Mouse (Mus musculus) liver, adult (tissue): ENCODE measurements around the gene Scnm1.

Experiments used
- GATA4 ChIP-seq: IDR thresholded peaks from 2 replicates; pipeline ENCODE4 v1.6.1; 2014; ENCODE audit warnings: mild to moderate bottlenecking, low read length; ENCODE audit not compliant: insufficient replicate concordance

The Scnm1 gene

DNA sequence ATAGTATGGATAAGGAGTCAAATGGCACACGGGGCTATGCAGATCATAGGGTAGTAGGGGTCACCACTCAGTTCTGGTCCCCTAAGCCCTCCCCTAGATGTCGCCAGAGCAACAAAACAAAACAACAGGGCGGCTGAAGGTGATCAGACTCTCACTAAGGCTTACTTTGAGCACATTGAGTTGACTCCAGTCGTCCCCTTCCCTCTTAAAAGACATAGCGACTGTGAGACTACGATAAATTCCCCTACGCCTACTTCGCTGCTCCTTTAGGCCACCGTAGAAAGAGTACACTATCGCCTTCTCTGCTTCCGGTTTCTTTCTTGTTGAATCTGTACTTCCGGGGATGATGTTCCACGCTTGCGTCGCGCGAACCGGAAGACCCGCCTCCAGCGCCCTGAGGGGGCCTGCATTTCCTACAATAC, at the start of gene Scnm1, which contains the start of gene Lysmd1:
TSS of gene Scnm1 (minus strand) at position 332 of the 422 bp plus-strand sequence.
TSS of gene Lysmd1 (plus strand) at position 409 of the 422 bp plus-strand sequence.
- no peak; the same call in 1 of the 2 replicates for TF ChIP-seq GATA4

GRCm38 (mm10) chr3:95181841-95182240, 48.0 kb upstream of the Scnm1 start:
- TF ChIP-seq GATA4 = no peak

DNA sequence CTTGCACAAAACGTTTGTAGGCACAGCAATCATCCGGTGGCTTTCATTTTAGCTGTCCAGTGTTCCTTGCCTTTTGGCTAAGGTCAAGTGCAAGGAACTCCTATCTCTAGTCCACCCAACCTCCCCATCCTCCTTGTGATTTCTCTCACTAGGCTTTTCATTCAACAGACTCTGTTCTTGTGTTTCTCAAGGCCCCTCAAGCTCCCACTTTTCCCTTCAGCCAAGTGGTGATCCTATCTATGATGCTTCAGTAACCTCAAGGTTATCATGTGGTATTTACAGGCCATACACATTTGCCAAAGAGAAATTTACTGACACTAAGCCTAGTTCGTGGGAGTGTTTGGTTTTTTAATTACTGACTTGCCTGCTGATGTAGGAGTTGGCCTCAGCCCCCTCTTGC, 46.1 kb upstream of the Scnm1 start:
- TF ChIP-seq GATA4 = no peak

GRCm38 (mm10) chr3:95178948-95179347, 45.1 kb upstream of the Scnm1 start:
- no peak for TF ChIP-seq GATA4

DNA sequence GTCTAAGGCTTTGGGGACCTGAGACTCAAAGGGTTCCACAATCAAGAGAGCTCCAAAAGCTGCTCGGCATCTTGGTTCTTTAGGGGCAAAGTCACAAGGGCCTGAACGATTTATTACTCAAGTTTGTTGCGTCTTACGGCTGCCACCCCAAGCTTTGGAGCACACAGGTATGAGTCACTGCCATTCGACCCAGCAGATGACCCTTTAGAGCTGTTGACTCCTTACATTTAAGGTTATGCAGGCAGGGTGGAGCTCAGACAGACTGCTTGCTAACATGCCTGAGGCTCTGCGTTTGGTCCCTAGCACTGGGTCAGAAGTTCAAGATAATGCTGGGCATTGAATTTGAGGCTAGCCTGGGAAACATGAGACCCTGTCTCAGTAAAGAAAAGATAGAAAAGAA, 43.8 kb upstream of the Scnm1 start:
- TF ChIP-seq GATA4 = no peak

DNA sequence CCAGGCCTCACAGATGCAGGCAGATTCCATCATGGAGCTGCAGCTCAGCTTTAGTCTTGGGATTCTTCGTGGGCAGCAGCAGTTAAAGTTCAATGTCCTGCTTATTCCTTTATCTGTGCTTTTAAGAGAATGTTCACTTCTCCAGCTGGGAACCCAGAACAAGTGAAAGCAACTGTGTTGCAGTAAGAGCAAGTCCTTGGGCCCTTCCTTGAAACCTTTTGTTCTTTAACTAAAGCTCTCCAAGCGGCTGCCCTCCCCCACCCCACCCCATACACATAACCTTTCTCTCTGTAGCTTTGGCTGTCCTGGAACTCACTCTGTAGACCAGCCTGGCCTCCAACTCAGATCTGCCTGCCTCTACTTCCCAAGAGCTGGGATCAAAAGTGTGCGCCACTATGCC, 42.7 kb upstream of the Scnm1 start:
- TF ChIP-seq GATA4 = no peak

- TF ChIP-seq GATA4 = peak; percentile 63; the same call in 1 of the 2 replicates
Observed at GRCm38 (mm10) chr3:95174011-95174592, 40.3 kb upstream of the Scnm1 start.

DNA sequence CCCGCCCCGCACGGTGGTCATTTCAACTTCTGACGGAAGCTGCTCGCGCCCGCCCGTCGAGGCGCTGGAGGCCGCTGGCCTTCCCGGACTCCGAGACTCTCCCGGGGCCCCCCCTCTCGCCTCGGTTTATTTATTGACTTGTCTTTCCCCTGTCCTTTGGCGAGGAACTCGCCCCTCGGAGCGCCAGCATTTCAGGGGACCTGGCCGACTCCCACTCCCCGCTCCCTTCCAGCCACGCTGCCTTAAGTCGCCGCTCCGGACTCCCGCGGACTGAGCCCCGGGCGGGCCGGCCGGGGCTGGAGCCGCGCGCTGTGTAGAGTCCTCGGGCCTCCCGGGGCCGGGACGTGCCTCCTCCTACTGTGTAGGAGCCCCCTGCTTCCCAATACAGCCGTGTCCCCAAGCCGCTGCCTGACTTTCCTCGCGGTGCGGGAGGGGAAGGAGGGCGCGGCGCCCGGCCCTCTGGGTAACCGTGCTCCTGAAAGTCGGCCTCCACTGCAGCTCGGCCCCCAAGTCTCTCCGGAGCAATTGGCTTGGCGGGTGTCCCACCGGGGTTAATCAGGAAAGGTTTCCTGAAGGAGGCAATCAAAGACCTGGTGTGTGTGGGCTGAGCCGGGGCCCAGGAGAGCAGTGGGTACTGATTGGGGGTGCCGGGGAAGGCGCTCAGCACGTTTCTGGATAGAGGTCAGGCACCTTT, 39.6 kb upstream of the Scnm1 start:
- TF ChIP-seq GATA4 = no peak

- TF ChIP-seq GATA4 = no peak
Observed at GRCm38 (mm10) chr3:95172526-95173255, 38.9 kb upstream of the Scnm1 start.

- no peak for TF ChIP-seq GATA4
Observed at GRCm38 (mm10) chr3:95171105-95171504, 37.3 kb upstream of the Scnm1 start.

GRCm38 (mm10) chr3:95169996-95170395, 36.2 kb upstream of the Scnm1 start:
- TF ChIP-seq GATA4 = no peak

- TF ChIP-seq GATA4 = no peak
Observed at GRCm38 (mm10) chr3:95164840-95165239, 31.0 kb upstream of the Scnm1 start.

- no peak for TF ChIP-seq GATA4
Observed at GRCm38 (mm10) chr3:95164256-95164550, 30.4 kb upstream of the Scnm1 start.

DNA sequence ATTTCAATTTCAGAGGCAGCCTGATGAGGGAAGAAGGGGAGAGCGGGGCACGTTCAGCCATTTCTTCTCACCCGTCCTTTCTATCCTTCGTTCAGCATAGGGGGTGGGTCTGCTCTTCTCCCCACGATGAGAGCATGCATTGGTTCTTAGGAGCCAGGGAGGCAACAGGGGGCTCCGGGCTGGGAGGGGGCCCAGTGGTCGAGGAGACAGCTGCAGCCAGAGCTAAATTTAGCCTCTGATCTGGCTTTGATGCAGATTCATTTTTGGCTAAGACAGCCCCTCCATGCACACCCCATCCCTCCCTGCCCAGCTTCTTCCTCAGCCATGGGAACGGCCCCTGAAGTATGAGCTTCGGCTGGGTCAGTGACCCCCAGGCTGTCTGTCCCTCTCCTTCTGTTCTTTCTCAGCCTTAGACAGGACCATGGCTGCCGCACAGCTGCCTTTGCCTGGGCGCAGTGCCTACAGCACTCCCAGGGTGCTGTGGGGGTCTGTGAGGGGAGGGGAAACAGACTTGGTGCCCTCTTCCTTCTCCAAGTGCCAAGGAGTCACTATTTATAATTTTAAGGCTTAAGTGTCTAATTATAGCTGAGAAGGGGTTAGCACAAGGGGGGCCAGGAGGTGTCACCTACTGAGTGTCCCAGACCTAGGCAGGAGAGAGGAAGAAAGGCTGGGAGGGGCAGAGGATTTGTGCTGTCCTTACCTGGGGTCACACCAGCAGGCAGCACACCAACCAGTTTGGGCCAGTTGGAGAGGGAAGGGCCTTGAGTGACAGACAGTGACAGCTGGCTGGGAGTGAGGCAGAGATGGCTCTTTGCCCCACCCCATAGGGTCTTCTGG, 29.8 kb upstream of the Scnm1 start:
- no peak for TF ChIP-seq GATA4

DNA sequence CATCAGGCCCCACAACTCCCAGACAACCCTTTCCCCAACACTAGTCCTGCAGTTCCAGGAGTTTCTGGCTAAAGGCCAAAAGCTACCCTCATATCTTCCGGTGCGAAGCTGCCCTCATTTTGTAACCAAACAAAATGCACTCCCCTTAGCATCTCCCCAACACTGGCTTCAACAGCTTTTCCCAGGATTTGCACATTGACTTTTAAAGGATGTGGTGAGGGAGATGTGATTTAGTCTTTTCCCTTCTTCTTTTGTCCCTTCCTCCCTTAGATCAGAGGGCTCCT, 28.5 kb upstream of the Scnm1 start:
- no peak for TF ChIP-seq GATA4
